Mouse (Mus musculus) c-Kit-positive CD71-negative TER-119-negative erythroid progenitor cells, embryonic 14.5 days (primary cell): ENCODE results near the gene Tns3.

Experiments
- DNase-seq: peaks from one replicate; pipeline ENCODE4 v3.0.0-alpha.2; 2013; ENCODE audit warnings: low read depth

Gene Tns3

DNA sequence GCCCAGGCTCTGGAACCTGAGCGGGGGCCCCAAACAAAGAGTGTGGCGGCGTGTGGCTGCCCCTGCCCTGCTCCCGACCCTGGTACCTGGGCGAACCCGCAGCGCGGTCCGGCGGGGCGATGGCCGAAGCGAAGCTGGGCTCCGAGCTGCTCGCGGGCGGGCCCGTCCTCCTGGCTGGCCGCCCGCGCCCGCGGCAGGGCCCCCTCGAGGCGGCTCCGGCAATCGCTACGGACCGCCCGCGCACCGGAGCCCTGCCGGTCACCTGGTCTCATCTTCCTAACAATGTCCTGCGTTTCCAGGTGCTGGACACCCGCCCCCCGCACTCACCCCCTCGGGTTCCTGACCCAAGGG is at the start of gene Tns3:
TSS of gene Tns3 (minus strand) at position 143 of the 351 bp plus-strand sequence.
- no peak for DNase-seq

DNA sequence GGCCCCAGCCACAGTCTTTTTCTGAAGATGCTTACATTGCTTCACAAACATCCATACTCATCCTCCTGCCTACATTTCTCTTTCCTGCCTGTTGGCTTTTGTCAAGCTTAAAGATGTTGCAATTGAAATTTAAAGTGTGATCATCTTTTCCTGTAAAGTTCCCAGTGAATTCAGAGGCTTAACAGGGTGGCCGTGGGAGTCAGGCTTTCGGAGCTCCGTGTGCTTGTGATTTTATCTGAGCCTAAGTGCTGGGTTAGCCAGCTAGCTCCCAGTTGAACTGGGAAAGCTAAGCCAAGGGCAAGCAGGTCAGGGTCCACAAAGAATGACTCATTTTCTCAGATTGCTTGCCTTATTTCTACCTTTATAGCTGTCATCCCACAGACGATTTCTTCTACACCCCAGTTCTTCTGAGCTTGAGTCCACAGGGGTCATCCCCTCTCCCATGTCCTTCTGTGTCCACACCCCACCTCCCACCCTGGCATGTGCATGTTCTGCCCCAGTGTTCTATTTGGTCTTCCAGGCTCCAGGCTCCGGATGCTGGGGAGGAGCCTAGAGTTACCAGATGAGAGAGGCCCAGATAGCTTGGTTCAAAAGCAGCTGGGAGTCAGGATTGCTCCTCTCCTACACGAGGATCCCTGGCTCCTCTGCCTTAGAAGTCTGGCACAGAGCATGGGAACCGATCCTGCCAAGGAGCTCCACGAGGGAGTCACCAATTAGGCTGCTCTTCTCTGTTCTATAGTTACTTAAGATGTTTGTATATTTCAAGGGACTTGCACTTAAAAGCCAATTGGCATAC is 42.1 kb upstream of the Tns3 start:
- no peak for DNase-seq

DNA sequence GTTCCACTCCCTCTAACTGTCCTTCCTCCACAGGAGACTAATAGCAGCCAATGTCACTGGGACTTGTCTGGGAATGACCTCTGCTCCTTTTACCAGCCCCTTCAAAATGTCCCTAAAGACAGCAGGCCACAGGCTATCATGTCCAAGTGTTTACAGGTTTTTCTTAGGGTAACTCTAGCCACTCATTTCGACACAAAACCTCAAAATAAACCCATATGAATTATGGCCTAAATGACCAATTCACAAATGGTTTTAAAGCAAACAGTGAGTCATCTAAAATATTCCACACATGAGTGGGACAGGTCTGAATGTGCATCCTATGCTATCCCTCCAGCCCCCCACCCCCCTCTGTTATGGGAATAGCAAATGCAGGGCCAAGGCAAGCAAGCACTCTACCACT is 40.8 kb upstream of the Tns3 start:
- DNase-seq, result no peak

DNA sequence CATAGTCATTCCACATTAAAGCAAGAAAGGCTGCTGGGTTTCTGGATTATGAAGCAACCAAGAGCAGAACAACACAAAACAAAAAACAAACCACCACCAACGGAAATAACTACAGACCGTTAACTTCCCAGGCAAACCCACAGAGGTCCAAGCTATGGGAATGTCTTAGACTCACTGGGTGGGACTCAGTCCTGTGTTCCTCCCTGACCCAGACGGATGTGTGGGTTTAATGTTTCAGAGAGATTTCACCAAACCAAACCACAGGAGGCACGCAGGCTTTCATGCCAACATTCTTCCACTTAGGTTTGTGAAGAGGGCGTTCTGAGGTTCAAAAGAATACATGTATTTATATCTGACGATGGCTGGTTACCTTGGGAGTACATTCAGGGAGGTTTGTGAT is 39.5 kb upstream of the Tns3 start:
- DNase-seq, result no peak

DNA sequence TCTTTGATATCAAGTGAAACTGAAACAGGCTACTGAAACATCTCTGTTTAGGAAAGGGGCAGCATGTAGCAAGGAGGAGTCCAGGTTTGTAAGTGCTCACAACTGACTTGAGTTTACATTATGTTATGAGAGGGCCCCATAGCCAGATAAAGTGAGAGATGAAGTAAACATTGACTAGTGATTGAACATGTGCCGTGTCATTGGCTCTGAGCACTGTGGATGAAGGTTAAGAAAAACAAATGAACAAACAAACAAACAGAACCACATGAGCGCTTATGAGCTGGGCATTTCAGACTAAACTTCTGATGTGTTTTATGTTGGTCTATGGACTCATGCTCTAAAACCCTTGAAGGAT is 38.2 kb upstream of the Tns3 start:
- no peak for DNase-seq

DNA sequence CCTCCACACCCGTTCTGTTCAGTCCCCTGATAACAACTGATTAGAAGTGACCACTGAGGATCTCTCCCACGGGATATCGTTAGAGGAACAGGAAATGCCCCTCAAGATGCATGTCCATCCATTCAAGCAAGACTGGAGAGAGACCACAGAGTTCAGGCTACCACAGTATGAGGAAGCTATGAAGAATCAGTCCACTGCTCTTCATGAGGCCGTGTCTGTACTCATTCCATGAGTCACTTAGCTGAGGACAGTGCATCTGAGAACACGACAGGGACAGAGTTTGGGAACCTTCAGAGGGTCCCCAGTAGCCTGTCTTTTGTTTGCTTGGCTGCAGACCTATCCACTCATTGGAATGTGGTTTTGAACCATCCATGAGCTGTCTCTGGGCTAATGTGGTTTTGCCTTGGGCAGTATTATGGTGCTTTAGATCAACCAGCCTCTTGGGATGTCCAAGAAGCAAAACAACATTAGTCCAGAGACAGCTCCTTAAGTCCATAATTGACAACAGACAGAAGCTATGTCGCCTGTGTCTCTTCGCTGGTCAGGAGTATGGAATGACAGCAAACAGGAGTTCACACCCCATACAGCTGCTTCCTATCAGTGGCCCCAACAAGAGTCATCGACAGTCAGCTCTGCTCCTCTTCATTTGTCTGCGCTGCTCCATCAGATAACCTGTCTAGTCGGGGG is 37.7 kb upstream of the Tns3 start:
- no peak for DNase-seq

DNA sequence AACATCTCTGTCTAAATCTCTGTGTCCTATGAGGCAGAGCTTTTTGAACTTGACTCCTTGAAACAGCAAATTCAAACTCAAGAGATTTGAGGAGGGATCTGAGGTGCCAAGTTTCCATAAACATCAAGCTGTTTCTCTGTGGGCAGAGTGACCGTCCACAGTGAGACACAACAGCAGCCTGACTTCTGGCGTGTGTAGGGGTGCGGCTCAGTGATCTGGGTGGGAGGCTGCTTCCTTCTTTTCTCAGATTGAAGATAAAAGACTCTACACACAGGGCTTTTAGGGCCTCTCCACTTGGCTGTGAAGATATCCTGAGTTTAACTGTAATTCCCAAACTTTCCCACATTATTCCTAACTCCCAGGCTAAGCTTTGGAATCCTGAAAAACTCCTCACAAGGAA is 37.1 kb upstream of the Tns3 start:
- DNase-seq, result no peak

DNA sequence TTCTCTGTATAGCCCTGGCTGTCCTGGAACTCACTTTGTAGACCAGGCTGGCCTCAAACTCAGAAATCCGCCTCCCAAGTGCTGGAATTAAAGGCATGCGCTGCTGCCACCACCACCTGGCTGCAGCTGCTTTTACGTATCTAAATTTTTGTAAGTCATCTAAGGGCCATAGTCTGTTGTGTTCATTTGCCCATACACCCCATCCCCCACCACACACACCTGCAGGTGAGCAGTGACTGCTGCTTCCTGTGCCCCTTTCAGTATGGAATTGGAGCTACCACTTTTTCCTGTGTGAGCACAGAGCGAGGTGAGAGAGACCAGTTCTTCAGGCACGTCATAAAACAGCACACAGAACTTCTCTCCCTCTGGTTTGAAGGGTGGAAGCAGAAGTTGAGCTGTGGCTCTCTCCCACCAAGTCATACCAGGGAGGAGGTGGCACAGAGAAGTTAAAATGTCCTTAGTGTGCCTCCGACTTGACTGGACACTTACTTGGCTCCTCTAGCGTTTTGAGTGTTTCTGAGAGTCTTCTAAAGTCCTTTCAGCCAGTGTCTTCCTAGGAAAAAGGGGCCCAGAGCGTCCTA is 36.4 kb upstream of the Tns3 start:
- no peak for DNase-seq

DNA sequence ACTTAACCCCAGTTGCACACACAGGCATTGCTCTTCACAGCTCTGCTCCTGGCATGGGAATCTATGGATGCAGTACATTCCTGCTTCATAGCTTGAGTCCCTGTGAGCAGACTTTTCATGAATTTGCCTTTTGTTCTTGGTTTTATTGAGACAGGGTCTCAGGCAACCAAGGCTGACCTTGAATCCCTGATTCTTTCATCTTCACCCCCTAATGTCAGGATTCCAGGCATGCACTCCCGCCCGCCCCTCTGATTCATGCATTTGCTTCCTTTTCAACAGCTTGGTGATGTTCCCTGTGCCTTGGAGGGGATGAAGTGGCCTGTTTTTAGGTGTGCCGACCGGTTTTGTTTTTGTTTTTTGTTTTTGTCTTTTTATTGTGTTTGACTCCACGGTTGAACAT is 35.4 kb upstream of the Tns3 start:
- DNase-seq, result no peak

DNA sequence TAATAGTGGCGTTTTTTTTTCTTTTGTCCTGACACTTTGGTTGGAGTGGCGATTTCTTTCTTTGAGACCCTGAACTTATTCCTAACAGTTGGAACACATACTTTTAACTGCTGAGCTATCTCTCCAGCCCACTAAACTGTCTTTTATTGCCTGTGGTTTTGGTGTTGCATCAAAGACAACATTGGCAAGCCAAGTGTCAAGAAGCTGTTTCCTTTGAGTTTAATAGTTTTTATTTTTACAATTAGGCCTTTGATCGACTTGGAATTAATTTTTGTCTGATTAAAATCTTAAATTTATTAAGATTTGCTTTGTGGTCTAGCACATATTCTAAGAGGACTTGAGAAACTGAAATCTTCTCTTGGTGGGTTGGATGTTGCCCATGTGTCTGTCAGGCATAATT is 33.3 kb upstream of the Tns3 start:
- no peak for DNase-seq

DNA sequence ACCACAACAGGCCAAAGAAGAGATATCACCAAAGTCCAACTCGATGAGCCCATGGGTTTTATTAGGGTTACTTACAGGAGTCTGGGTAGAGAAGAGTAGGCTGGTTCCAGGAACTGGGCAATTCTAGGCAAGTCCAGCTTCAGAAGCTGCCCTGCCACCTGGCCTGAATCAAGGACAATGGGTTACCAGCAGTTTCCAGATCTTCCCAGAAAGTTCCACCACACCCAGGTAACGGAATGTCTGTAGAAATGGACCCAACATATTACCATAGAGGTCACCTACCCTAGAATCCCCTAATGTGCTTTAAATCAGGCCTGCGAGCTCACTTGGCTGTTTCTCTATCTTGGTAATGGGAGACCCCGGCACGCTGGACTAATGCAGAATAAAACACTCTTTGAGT is 29.8 kb upstream of the Tns3 start:
- DNase-seq, result no peak

DNA sequence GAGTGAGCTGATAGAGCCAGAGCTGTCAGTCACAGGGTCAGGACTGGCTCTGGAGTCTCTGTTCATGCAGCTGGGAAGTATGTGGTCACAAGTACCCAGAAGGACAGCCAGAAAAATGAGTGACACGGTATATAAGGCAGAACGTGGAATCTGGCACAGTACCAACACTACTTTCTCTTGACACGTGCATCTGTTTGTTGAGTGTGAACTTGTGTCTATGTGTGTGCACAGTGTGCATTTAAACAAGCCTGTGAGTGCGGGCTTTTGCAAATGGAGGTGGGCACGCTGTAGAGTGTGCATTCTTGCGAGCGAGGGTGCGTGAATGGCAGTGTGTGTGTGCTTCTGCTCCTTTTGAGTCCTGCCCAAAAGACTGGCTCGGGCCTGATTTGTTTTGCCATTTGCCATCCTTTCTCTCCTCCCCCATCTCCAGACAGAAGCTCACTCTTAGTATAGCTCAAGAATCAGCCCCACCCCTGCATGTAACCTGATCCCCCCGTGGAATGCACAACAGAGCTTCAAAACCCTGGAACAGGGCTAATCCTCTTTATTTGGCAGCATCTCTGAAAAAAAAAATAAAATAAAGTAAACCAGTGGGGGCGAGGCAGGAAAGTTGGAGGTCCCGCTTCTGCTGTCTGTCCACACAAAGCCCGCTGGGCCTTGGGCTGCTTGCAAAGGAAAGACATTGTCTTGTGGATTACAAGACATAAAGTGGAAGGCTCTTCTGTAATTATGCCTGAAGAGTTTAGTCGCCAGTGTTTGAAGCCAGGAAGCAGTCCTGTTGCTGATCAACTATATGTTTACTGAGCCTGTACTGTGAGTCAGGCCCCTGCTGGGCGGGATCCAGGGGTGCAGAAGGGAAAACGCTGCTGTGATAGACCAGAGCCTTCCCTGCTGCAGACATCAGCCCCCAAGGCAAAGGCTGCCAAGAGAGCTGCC is 28.5 kb upstream of the Tns3 start:
- no peak for DNase-seq

DNA sequence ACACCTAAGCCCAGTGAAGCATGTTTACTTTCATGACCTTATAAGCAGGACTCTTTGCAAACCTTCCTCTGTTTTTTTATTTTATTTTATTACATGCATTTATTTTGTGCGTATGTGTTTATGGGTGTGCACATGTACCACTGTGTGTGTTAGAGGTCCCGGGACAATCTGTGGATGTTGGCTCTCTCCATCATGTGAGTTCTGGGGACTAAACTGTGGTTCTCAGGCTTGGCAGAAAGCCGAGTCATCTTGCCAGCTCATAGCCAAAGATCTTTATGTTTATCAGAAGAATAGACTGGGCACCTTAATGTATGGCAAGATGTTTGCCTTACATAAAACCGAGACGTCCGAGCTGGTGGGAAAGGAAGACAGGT is 27.8 kb upstream of the Tns3 start:
- DNase-seq, result no peak

DNA sequence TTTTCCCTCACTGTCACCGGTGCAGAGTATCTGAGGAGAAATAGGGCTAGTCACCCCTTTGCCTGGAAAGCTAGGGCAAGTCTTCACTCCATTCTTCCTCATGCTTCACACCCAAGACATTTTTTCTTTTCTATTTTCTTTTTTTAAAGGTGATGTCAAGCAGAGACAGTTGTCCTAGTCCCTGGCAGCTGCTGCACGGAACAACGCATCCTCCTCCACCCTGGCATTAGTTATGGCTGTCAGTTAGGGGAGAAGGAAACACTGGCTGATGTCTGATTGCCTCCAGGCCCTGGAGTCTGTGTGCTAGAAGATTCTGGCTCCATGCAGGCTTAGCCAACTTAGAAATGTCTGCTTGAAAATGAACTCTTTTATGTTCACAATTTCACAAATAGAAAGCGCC is 27.3 kb upstream of the Tns3 start:
- no peak for DNase-seq

DNA sequence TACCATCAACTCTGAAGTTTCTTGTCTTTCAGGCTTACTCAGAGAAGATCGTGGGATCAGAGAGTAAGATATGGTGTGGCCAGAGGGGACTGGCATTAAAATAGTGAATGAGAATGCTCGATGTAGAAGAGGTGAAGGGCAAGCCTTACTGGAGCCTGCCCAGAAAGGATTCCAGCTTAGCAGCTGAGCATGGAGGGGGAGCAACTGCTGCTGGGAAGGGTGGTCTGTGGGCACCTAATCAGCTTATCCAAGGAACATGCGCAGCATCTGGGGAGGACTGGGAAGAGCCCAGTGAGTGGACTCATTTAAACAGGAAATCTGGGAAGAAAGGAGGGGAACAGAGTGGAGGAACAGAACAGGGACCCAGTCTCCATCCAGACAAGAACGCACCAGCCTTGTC is 26.3 kb upstream of the Tns3 start:
- no peak for DNase-seq

DNA sequence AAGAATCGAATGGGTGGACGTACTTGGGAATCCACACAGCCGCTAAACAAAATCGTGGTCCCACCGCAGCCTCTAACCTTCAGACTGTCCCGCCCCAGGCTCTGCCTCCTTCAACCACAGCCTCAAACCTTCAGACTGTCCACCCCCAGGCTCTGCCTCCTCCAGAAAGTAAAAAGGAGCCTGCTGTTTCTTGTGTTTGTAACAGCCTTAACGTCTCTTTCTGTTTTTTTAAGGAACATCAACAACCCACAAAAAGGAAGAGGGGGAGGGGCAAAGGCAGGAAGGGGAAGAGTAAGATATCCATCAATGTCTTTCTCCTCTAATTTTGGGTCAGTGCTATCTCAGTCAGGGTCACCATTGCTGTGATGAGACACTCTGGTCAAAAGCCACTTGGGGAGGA is 25.2 kb upstream of the Tns3 start:
- DNase-seq, result no peak

DNA sequence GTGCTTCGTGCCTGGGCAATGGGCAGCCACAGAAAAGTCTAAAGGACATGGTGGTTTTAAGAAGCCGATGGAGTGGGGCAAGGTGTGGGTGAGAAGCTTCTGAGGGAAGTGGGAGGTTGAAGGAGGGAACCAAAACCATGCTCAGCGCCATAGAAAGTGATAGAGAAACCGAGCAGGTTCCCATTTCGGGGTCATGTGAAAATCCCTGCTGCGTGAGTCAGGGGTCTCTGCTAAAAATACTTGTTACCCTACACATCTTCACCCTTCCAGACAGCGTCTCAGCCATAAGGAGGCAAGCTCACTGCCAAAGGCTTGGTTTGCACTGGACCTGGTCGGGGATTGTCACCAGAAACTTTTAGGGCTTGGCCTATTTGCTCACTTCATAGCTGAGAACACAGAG is 24.6 kb upstream of the Tns3 start:
- DNase-seq, result no peak

DNA sequence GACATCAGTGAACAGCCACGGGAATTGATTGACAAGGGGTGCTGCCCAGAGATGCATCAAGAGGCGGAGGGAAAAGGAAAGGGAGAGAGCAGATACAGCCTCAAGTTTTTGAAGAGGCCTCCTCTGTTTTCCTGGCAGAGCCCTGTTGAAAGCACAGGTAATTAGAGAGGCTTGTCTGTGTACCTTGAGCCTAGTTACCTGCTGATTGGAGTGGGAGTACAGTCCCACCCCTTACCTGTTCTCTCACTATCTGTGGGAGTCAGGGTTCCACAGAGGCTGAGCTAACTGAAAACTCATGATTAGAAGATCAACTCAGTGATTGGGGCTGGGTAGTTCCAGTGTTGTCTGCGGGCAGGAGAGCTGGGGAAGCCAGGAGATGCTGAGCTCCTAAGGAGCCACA is 22.2 kb upstream of the Tns3 start:
- DNase-seq, result no peak

DNA sequence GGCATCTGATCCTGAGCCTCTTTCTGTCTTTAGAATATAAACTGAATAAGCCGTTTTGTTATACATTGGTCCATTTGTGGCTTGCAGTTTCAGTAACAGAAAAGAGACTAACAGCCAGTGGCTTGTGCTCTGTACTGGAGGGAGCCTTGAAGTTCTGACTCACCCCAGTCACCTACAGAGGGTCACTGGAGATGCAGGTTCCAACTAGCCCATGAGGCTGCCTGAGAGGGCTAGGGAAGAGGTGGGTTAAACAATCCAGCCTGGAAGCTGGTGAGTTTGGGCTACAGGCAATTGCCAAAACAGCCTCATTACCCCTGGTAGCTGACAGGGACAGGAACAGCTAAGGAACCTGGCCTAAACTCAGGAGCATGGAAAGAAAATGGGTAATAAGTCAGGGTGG is 21.7 kb upstream of the Tns3 start:
- DNase-seq, result no peak

DNA sequence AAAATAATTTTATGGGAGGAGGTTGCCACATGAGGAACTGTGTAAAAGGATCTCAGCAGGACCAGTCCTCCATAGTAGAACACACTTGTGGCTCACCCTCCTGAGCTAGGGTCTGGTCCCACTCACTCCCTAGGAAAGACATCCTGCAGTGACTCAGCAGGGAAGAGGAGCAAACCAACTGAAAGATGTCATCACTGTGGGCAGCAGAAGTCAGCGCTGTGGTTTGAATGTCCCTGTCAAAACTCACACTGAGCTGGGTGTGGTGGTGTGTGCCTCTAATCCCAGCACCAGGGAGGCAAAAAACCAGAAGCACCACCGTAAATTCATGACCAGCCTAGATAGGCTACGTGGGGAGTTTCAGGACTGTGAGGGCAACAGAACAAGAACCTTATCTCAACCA is 20.9 kb upstream of the Tns3 start:
- no peak for DNase-seq

DNA sequence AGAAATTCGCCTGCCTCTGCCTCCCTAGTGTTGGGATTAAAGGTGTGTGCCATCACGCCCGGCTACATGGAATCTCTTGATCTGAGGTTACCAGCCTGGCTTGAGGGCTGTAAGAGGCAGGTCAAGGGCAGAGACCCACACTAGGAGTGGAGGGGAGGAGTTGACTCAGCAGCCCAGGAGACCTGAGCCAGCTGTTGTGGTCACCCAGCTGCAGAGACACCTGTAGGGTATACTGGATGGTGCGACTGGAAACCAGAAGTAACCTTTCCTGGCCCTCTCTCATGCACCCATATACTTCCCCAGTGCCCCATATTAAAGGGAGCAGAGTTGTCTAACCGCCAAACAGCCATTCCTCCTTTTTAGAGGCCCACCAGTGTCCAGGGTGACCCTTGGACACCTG is 19.9 kb upstream of the Tns3 start:
- no peak for DNase-seq

DNA sequence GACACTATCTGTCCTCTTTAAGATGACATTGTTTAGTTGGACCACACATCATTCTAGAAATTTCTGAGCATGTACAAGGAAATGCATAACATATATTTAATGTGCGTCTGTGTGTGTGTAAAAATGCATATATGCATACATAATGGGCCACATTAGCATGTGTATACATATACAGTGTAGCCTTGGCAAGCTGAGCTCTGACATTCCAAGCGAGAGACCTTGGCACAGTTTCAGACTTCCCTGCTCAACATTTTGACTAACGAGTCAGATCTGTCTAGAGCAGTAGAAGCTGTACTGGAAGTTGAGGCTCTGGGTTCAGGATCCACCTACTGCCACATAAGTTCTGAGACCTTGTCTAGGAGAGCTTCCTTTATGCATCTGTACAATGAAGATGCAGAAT is 17.0 kb upstream of the Tns3 start:
- DNase-seq, result no peak

DNA sequence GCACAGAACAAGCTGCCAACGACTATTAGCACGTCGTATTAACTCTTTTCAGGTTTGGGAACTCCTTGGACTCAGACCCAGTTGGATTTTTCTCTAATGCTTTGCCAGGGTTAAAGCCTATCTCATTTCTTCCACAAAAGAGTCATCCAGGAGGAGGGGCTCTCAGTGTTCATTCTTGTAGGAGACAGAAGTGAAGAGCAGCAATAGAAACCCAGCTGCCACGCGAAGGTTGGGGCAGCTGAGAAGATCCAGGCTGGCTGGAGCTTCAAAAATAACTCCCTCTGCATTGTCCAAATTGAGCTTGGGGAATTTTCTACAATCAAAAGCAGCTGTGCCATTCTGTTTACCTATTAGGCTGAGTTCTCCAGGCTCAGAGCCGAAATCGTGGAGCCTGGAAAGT is 16.3 kb upstream of the Tns3 start:
- DNase-seq, result no peak
